Comparison of ENCODE assay signal across 13 mouse cellular contexts in the genomic region with DNA sequence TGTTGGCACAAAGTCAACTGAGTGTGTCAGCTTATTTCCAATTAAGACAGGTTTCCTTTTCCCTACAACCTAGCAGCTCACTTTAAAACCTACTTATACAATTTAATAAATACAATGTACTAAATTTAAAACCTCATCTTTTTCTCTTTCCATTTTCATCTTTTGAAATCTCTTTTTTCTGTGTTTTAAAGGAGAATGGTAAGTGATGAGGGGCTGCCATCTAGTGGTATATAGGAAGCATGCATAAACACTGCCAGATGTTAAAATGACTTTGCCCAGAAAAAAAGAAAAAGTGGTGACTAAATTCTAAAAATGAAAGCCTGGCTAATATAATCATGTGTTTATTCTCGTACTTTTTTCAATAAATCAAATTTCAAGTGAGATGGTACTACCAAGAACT.
A peak's percentile ranks its signal among the peaks of the same experiment; 100 is the strongest.
DNase-seq lines count a peak whose midpoint lies in the region; ATAC-seq and TF ChIP-seq lines count a peak whose summit lies in the region.
"Had no signal": no experiment of that assay in that cellular context is flagged by ENCODE, and none has a peak within 500 bp of the region (broad histone marks: within the 10 kb centered on the region; RNA-seq: fewer than 3 reads in every experiment).

No protein-coding gene starts in this region.

- no peak overlapping the region for H3K27ac ChIP-seq in hindbrain, postnatal 0 days
- no peak overlapping the region for H3K27ac ChIP-seq in hindbrain, embryonic 10.5 days
- no peak overlapping the region for H3K27ac ChIP-seq in midbrain, embryonic 16.5 days (ENCODE audit: low read length)
- H3K27ac ChIP-seq in midbrain, embryonic 13.5 days = no peak overlapping the region
- H3K27ac ChIP-seq in cerebellum, adult 2 months (ENCODE audit: insufficient read depth, low read length) = no peak overlapping the region
- H3K27ac ChIP-seq in kidney, embryonic 16.5 days (ENCODE audit: low read length) = no peak overlapping the region
- H3K27ac ChIP-seq: heart, embryonic 13.5 days; limb, embryonic 12.5 days; midbrain, embryonic 12.5 days had no signal

- H3K4me2 ChIP-seq in hindbrain, postnatal 0 days (ENCODE audit: low read depth, low read length) = no peak overlapping the region
- no peak overlapping the region for H3K4me2 ChIP-seq in midbrain, embryonic 16.5 days (ENCODE audit: low read length)
- no peak overlapping the region for H3K4me2 ChIP-seq in midbrain, embryonic 13.5 days (replicated peaks)
- H3K4me2 ChIP-seq in kidney, embryonic 16.5 days (replicated peaks; ENCODE audit: low read depth, low read length) = no peak overlapping the region
- H3K4me2 ChIP-seq: heart, embryonic 13.5 days; limb, embryonic 12.5 days; midbrain, embryonic 12.5 days had no signal

- H3K36me3 ChIP-seq in hindbrain, postnatal 0 days (ENCODE audit: insufficient read depth, low read length) = no peaks in the 10 kb centered on the region
- no peaks in the 10 kb centered on the region for H3K36me3 ChIP-seq in hindbrain, embryonic 10.5 days
- no peaks in the 10 kb centered on the region for H3K36me3 ChIP-seq in midbrain, embryonic 16.5 days (ENCODE audit: control insufficient read depth, insufficient read depth, low read length)
- H3K36me3 ChIP-seq in midbrain, embryonic 13.5 days = no peaks in the 10 kb centered on the region
- no peaks in the 10 kb centered on the region for H3K36me3 ChIP-seq in kidney, embryonic 16.5 days (ENCODE audit: insufficient read depth, low read length)
- H3K36me3 ChIP-seq: heart, embryonic 13.5 days; limb, embryonic 12.5 days; midbrain, embryonic 12.5 days had no signal

- WGBS in hindbrain, postnatal 0 days = 6% methylated on average over 1 of the region's 1 CpGs
- WGBS in hindbrain, embryonic 10.5 days = 11% methylated on average over 1 of the region's 1 CpGs
- WGBS in midbrain, embryonic 16.5 days = 16% methylated on average over 1 of the region's 1 CpGs
- 15% methylated on average over 1 of the region's 1 CpGs for WGBS in midbrain, embryonic 13.5 days
- 2% methylated on average over 1 of the region's 1 CpGs for WGBS in cerebellum, adult 2 months
- 11% methylated on average over 1 of the region's 1 CpGs for WGBS in kidney, embryonic 16.5 days

- peak; percentile 77 for TF ChIP-seq CTCF in hindbrain, postnatal 0 days (IDR thresholded peaks at IDR 0.05; ENCODE audit: low read depth)
- TF ChIP-seq CTCF in cerebellum, adult 2 months (IDR thresholded peaks at IDR 0.05; ENCODE audit: borderline replicate concordance, insufficient read depth, low read depth, low read length) = no peak

- no peak overlapping the region for H3K4me3 ChIP-seq in hindbrain, postnatal 0 days (ENCODE audit: low read length)
- H3K4me3 ChIP-seq in hindbrain, embryonic 10.5 days = no peak overlapping the region
- H3K4me3 ChIP-seq in midbrain, embryonic 16.5 days (ENCODE audit: low read depth, low read length) = no peak overlapping the region
- no peak overlapping the region for H3K4me3 ChIP-seq in midbrain, embryonic 13.5 days (replicated peaks)
- no peak overlapping the region for H3K4me3 ChIP-seq in cerebellum, adult 2 months (replicated peaks; ENCODE audit: insufficient read depth, low read depth, low read length)
- H3K4me3 ChIP-seq in kidney, embryonic 16.5 days (ENCODE audit: low read length) = no peak overlapping the region
- H3K4me3 ChIP-seq: erythroblast, embryonic 14.5 days; heart, embryonic 13.5 days; limb, embryonic 12.5 days; midbrain, embryonic 12.5 days had no signal

- H3K9ac ChIP-seq in hindbrain, postnatal 0 days (replicated peaks; ENCODE audit: low read length) = no peak overlapping the region
- H3K9ac ChIP-seq in midbrain, embryonic 16.5 days (ENCODE audit: low read depth, low read length) = no peak overlapping the region
- no peak overlapping the region for H3K9ac ChIP-seq in midbrain, embryonic 13.5 days (replicated peaks)
- H3K9ac ChIP-seq in kidney, embryonic 16.5 days (replicated peaks; ENCODE audit: low read length) = no peak overlapping the region
- H3K9ac ChIP-seq: heart, embryonic 13.5 days; limb, embryonic 12.5 days; midbrain, embryonic 12.5 days had no signal

- ATAC-seq in hindbrain, postnatal 0 days = no peak
- ATAC-seq in midbrain, embryonic 16.5 days = peak; percentile 54
- no peak for ATAC-seq in midbrain, embryonic 13.5 days
- no peak; the same call in 1 of the 2 replicates for ATAC-seq in frontal cortex, adult (ENCODE audit: low TSS enrichment)
- ATAC-seq in kidney, embryonic 16.5 days (ENCODE audit: low FRiP score, low TSS enrichment) = no peak

- H3K9me3 ChIP-seq in hindbrain, postnatal 0 days (ENCODE audit: low read length) = no peaks in the 10 kb centered on the region
- no peaks in the 10 kb centered on the region for H3K9me3 ChIP-seq in hindbrain, embryonic 10.5 days
- no peaks in the 10 kb centered on the region for H3K9me3 ChIP-seq in midbrain, embryonic 16.5 days (replicated peaks; ENCODE audit: control insufficient read depth, low read length, poor library complexity, severe bottlenecking)
- H3K9me3 ChIP-seq in midbrain, embryonic 13.5 days = no peaks in the 10 kb centered on the region
- H3K9me3 ChIP-seq in kidney, embryonic 16.5 days (ENCODE audit: low read length) = no peaks in the 10 kb centered on the region
- H3K9me3 ChIP-seq: heart, embryonic 13.5 days; limb, embryonic 12.5 days; midbrain, embryonic 12.5 days had no signal

- no peaks in the 10 kb centered on the region for H3K4me1 ChIP-seq in hindbrain, postnatal 0 days (ENCODE audit: insufficient read depth, low read length)
- H3K4me1 ChIP-seq in hindbrain, embryonic 10.5 days (replicated peaks) = no peaks in the 10 kb centered on the region
- peaks cover 3% of the 10 kb centered on the region; the same call in 1 of the 2 replicates for H3K4me1 ChIP-seq in midbrain, embryonic 16.5 days (ENCODE audit: control insufficient read depth, insufficient read depth, low read length)
- no peaks in the 10 kb centered on the region for H3K4me1 ChIP-seq in midbrain, embryonic 13.5 days (replicated peaks)
- H3K4me1 ChIP-seq in cerebellum, adult 2 months (ENCODE audit: control insufficient read depth, insufficient read depth, low read length) = no peaks in the 10 kb centered on the region
- no peaks in the 10 kb centered on the region for H3K4me1 ChIP-seq in kidney, embryonic 16.5 days (ENCODE audit: insufficient read depth, low read length)
- H3K4me1 ChIP-seq: heart, embryonic 13.5 days; limb, embryonic 12.5 days; midbrain, embryonic 12.5 days had no signal

- DNase-seq in hindbrain, postnatal 0 days (ENCODE audit: low spot score) = peak; percentile 73
- DNase-seq in hindbrain, embryonic 10.5 days (ENCODE audit: low spot score) = no peak
- DNase-seq in embryo, embryonic 10.5 days (ENCODE audit: low spot score) = peak; percentile 60
- no peak for DNase-seq in cerebellum, adult 2 months
- DNase-seq: right cerebral cortex, adult 18-20 months had no signal

- TF ChIP-seq POLR2A in cerebellum, adult 2 months (IDR thresholded peaks at IDR 0.05; ENCODE audit: borderline replicate concordance, insufficient read depth, low read length) = no peak

- H3K27me3 ChIP-seq in hindbrain, postnatal 0 days (ENCODE audit: insufficient read depth, low read length) = no peaks in the 10 kb centered on the region
- H3K27me3 ChIP-seq in hindbrain, embryonic 10.5 days (ENCODE audit: insufficient read depth, poor library complexity, severe bottlenecking) = no peaks in the 10 kb centered on the region
- no peaks in the 10 kb centered on the region for H3K27me3 ChIP-seq in midbrain, embryonic 16.5 days (ENCODE audit: control insufficient read depth, insufficient read depth, low read depth, low read length)
- H3K27me3 ChIP-seq in midbrain, embryonic 13.5 days = no peaks in the 10 kb centered on the region
- no peaks in the 10 kb centered on the region for H3K27me3 ChIP-seq in cerebellum, adult 2 months (ENCODE audit: control insufficient read depth, insufficient read depth, low read length)
- no peaks in the 10 kb centered on the region for H3K27me3 ChIP-seq in kidney, embryonic 16.5 days (ENCODE audit: insufficient read depth, low read length)
- H3K27me3 ChIP-seq: heart, embryonic 13.5 days; limb, embryonic 12.5 days; midbrain, embryonic 12.5 days had no signal

Comparison
In these comparisons a context has a peak if more than half of its experiments do, and no peak if none do; other contexts are left out.
1. DNase-seq: peak in hindbrain, postnatal 0 days (single experiment) and embryo, embryonic 10.5 days (single experiment); none in hindbrain, embryonic 10.5 days (single experiment) and cerebellum, adult 2 months (0 of 2).